Mouse (Mus musculus) left cerebral cortex, adult 6 months (tissue): ENCODE data around the gene Mall. TPM values are rescaled to one million over a fixed set of nuclear protein-coding genes. Genes with fewer than 3 reads are reported as not detected.

Experiments
- long read RNA-seq, 2 experiments: library from polyadenylated mRNA; unstranded; transcript quantifications; one replicate each; pipeline ENCODE4 v2.0.0; 2019 to 2020
- polyA plus RNA-seq: library from polyadenylated mRNA; unstranded; fragments of <200 nt; fragmentation: Nextera tagmentation; gene quantifications from 2 replicates; pipeline ENCODE4 v1.2.3, GENCODE M21; 2021

Mall gene
- 0.10 and 0.49 TPM in 2 replicates for polyA plus RNA-seq
- long read RNA-seq, experiment 1, partial matches to known transcripts = 0 of 1 reads
- long read RNA-seq, experiment 1, other reads (novel, unspliced or antisense) = 0 of 1 reads
- long read RNA-seq, experiment 2 = 0 reads

GRCm38 (mm10) chr2:127729671-127730070 is at the start of gene Mall:
Gene Mall (minus strand): TSS chr2:127729932.

DNA sequence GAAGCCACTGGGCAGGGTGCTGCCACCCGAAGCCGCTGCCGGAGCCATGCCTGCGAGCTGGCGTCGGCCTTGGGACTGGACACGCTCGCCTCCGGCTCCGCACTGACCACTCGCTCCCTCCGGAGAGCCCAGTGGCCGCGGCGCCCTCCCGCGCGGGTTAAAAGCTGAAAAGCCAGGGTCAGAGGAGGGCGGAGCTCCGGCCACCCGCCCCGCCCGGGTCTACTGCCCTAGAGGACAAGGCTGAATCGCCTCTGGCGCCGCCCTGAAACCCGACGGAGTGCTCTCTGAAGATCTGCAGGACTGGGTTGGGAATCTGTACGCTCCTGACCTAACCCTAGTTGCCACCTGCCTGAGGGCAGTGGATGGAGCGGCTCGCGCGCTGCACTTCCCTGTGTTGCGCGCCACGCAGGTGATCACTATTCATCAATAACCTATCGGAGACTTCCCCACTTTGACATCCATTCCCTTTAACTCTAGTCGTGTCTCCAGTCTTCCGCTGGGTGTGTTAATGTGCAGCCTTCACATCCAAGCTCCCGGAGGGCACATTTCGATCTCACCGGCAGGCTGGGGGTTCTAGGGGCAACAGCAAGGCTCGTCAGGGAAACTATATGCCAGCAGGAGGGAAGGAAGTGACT is 73.5 kb downstream of the Mall start, which contains the start of gene Mal:
TSS of gene Mal (minus strand) at position 610 of the 635 bp plus-strand sequence.

Other genes with a start within 250 kb of the Mall start
- gene Kcnip3, start 207.8 kb downstream of the Mall start, polyA plus RNA-seq = 44.6 and 49.5 TPM in 2 replicates
- gene Prom2, start 188.5 kb downstream of the Mall start, polyA plus RNA-seq = 0.06 and 0.36 TPM in 2 replicates
- gene Zfp661, start 142.8 kb downstream of the Mall start, polyA plus RNA-seq = 2.1 and 2.2 TPM in 2 replicates
- 120 and 133 TPM in 2 replicates for gene Mrps5, start 142.7 kb downstream of the Mall start, polyA plus RNA-seq
- 101 and 140 TPM in 2 replicates for gene Mal, start 73.2 kb downstream of the Mall start, polyA plus RNA-seq
- 7.8 and 8.7 TPM in 2 replicates for gene Nphp1, start 59.0 kb upstream of the Mall start, polyA plus RNA-seq
- 135 and 149 TPM in 2 replicates for gene Mtln, start 62.6 kb upstream of the Mall start, polyA plus RNA-seq
- 0.10 and 0.20 TPM in 2 replicates for gene Bub1, start 101.9 kb upstream of the Mall start, polyA plus RNA-seq
- 0.17 TPM in 1 of 2 replicates, not detected in the other for gene Acoxl, start 108.9 kb upstream of the Mall start, polyA plus RNA-seq